Mouse (Mus musculus): Measurements from ENCODE around the gene Cwc22.

The Cwc22 gene

DNA sequence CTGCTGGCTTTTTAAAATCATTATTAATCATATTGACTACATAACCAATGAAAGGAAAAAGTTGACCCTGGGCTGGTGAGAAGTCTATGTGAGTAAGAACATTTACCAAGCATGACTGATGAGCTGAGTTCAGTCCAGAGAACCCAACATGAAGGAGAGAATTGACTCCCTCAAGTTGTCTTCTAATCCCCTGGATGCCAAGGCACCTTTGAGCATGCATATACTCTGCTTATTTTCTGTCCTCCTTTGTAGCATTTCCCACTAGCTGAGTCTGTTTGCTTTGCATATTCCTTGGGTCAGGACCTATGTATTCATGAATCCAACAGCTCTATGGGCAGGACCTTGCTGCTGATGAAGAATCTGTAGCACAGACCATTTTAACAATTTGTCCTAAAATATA, 75.0 kb downstream of the Cwc22 start:
- no peak for DNase-seq

DNA sequence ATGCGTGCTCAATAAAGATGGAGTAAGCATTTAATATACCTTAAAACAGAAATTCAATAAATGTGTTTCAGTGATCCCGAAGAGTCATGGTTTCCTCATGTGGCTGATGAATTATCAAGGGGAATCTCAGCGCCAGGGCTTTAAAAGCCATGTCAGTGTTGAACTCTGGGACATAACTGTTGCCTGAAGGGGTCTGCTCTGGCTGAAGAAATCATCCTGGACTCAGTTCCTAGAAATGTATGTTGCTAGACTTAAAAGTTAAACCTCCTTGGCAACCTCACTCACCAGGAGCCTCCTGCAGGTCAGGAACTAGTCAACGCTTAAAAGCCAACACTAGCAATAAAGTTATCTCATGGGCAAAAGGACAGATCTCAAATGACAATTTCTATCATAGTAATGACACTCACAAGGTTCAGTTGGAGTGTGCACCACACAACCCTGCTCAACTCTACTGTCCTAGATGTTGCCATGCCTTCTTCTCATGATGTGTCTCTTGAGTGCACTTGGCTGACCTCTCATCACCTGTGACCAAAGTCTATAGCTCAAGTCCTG, 76.4 kb downstream of the Cwc22 start:
- DNase-seq, result no peak

DNA sequence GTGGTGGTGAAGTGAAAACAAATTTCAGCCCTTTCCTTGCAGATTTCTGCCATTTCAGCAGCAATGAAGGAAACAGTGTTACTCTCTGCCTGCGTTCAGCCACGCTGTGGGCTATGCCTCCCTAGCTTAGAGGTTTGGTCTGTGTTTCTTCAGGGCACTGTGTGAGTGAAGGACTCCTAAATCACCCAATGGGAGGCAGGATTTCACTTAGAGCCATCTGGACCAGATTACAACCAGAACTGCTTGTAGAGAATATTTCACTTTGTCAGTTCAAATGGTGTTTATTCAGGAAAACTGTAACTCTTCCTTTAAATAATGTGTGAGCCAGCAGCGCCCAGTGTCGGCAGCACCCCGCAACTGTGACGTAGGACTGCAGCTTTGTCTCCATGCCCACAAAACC, 82.2 kb downstream of the Cwc22 start:
- DNase-seq, result no peak

DNA sequence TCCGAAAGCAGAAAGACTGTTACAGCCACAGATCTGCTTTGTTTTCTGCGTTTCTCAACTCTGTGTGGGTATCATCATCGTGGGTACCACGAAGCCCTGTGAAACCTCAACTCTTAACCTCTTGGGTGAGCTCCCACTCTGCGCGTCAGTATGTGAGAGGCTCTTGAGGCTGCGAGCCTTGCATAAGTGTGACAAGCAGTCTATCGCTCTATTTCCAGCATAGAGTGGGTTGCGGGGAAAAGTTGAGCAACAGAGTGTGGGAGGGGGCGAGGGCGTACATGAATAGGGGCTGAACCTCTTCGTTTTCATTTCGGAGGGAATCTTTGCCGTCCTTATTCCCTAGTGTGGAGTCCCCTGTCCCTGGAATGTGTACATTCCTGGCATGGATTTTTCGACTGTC, 82.7 kb downstream of the Cwc22 start:
- DNase-seq, result no peak

DNA sequence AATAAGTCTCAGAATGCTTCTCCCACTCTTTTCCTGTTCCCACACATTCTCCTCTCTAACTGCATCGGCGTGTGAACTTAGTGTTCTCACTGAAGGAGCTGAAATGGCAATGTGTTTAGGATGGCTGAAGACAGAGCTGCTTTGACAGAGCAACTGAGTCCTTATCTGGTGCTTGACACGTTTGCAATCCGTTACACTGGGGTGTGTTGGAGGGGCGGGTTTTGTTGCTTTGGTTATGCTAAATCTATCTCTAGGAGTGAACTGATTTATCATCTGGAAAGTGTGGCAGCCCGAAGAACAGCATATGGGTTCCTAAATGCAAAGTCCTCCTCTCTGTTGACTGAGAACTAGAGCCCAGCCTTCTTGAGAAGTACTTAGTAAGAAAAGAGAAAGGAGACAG, 104.7 kb downstream of the Cwc22 start:
- no peak for DNase-seq

DNA sequence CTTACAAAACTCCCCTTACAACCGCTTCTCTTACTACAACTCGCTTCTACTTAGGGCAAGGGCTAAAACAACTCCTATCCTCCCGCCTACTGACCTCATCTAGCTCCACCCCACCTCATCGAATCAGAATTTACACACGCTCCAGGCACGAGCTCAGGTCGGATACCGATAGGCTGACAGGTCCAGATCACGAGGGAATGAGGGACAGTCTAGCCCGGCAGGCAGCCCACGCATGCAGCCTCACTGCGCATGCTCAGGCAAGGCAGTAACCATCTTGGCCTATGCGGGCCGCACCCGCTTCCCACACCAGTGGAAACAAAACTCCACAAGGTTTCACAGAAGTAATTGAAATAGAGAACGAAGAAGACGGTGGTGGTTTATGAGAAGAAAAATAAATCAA, 106.6 kb downstream of the Cwc22 start:
- no peak for DNase-seq

DNA sequence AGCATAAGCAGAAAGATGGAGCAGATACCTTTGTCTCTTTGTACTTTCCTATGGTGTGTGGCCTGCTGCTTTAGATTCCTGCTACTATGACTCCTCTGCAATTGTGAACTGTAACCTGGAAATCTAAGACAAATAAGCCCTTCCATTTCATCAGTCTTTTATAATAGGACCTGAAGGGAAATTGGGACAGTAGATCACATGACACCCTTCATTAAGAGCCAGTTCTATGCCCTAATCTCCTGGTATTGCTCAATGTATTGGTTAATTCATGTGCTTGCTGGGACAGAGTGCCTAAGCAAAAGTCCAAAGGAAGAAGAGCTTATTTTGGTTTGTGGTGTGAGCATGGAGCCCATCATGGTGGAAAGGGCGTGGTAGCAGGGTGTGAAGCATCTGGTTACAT, 107.5 kb downstream of the Cwc22 start:
- no peak for DNase-seq

DNA sequence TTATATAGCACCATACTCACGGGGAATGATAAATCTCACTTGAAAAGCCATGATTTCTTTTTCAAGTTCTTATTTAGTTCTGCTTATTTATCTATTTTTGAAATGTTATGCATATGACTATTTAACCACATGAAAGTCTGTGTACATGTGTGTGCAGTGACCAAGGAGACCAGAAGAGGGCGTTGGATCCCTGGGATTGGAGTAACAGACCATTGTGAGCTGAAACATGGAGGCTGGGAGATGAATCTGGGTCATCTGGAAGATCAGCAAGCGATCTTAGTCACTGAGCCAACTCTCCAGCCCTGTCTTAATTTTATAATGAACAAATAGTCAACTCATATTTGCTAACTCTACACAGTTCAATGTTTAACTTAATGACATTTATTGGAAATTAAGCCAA, 110.4 kb downstream of the Cwc22 start:
- DNase-seq, result no peak

Data from cerebellum, adult 18-20 months (tissue).